Mouse (Mus musculus) lung, postnatal 10 days (tissue): Measurements from ENCODE around the gene Vmn1r176.
"Not testable (repeated sequence)": the region's sequence is repeated elsewhere in the genome, so short reads cannot be mapped to it uniquely, and the experiment has no call there.

ENCODE experiments used
- DNase-seq: peaks from one replicate; pipeline ENCODE4 v3.0.0; 2021

Gene Vmn1r176

DNA sequence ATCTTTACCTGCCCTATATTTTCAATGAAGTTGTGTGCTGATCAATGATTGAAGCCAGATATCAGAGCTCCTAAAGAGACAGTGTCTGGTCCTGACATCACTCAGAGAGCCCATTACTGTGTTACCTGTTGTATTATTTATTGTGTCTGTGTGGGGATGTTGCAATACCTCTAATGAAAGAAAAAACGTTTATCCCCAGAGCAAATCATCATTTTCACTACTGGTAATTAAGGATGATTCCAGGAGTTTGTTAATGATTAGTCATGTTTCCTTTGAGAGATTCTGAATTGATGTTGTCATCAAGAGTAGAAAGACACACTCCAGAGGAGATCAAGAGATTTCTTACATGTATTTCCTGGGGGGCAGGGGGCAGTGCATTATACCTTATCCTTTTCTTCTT is at the start of gene Vmn1r176:
Gene Vmn1r176 (minus strand): TSS at position 101 of the 400 bp plus-strand sequence.
- not testable (repeated sequence) for DNase-seq

DNA sequence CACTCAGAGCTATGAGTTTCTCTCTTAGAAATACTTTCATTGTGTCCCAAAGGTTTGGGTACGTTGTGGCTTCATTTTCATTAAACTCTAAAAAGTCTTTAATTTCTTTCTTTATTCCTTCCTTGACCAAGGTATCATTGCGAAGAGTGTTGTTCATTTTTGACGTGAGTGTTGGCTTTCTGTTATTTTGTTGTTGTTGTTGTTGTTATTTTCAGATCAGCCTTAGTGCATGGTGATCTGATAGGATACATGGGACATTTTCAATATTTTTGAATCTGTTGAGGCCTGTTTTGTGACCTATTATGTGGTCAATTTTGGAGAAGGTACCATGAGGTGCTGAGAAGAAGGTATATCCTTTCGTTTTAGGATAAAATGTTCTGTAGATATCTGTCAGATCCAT is 39.7 kb upstream of the Vmn1r176 start:
- not testable (repeated sequence) for DNase-seq

DNA sequence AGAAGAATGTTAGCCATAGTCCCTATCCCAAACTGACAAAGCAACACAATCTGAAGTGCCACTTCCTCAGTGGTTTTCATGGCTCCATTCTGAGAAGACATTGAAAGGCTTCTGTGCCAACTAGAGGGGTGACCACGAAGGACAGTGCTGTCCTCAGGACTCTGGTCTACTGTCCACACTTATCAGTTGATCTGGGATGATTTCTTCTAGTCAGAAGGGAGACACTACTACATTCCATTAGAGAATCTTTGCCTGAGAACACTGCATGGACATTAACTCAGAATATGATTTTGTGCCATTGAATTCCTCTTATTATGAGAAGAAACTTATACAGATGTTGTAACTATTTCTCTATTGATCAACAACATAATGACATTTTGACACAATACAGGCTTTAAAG is 29.2 kb upstream of the Vmn1r176 start, which contains the start of gene Vmn1r177:
Gene Vmn1r177 (minus strand): TSS at position 101 of the 400 bp plus-strand sequence.
- DNase-seq: not testable (repeated sequence)

DNA sequence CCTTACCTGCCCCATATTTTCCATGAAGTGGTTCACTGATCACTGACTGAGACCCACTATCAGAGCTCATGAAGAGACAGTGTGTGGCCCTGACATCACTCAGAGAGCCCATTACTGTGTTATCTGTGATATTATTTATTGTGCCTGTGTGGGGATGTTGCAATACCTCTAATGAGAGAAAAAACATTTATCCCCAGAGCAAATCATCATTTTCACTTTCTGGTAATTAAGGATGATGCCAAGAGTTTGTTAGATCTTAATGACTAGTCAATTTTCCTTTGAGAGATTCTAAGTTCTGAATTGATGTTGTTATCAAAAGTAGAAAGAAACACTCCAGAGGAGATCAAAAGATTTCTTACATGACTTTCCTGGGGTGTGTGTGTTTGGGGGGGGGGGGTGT is 26.6 kb downstream of the Vmn1r176 start, which contains the start of gene Vmn1r175:
Gene Vmn1r175 (minus strand): TSS at position 101 of the 400 bp plus-strand sequence.
- DNase-seq: not testable (repeated sequence)

DNA sequence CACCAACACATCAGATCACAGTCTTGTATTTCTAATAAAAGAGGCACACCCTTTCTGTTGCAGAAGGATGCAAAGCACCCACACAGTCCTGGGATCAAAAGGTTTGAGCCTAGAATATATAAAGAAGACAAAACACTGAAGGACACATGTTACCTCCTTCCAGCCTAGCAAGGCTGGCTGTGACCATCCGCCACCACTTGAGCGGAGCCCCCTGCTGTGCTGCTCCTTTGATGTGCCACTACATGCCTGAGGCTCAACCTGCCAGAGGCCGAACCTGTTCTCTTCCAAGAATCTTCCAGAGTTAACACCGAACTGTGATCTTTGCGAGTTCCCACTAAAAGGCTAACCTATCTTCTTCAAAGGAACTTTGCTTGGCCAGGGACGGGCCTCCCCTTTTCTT is 52.6 kb downstream of the Vmn1r176 start:
- no peak for DNase-seq
